ENCODE assay signal across 29 mouse cellular contexts in the genomic region with DNA sequence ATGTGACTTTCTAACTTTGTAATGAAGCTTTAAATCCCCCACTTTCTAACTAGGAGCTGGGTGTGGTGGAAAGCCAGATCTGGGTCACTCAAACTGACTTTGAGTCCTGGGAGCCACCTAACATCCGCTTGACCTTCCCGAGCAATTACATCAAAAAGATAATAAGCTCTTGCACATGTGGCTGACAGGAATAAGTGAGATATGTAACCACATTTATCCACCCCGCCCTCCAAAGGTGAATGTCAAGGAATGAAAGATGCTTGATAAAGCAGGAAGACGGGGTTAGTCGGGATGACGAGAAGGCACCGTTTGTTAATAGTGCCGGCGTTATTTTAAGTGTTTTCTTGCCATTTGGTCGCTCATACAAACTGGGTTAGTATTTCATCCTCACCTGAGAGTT. TPM values are rescaled to one million over a fixed set of nuclear protein-coding genes. Genes with fewer than 3 reads are reported as not detected.
"Had no signal": no experiment of that assay in that cellular context is flagged by ENCODE, and none has a peak within 500 bp of the region (broad histone marks: within the 10 kb centered on the region; RNA-seq: fewer than 3 reads in every experiment).

No protein-coding gene starts in this region.

- ATAC-seq: inflammation-experienced regulatory T-cells, adult 6 months; intestine, embryonic 15.5 days; intestine, embryonic 16.5 days; intestine, postnatal 0 days had no signal

- DNase-seq: heart, postnatal 14 days; heart, postnatal 4 days; kidney, adult 11 months; kidney, adult 18-20 months; kidney, adult 8-10 months; kidney, adult 9 months; kidney, postnatal 10 days; kidney, postnatal 14 days; kidney, postnatal 36 days; kidney, postnatal 4 days; layer of hippocampus, postnatal 36 days had no signal

- H3K4me1 ChIP-seq: hindbrain, embryonic 12.5 days had no signal

- H3K9ac ChIP-seq: heart, embryonic 12.5 days; heart, embryonic 13.5 days; heart, embryonic 15.5 days; hindbrain, embryonic 12.5 days; hindbrain, embryonic 13.5 days; hindbrain, embryonic 14.5 days; hindbrain, embryonic 15.5 days; intestine, embryonic 15.5 days; kidney, embryonic 15.5 days had no signal

- H3K27ac ChIP-seq: heart, embryonic 13.5 days; heart, embryonic 15.5 days; hindbrain, embryonic 10.5 days; hindbrain, embryonic 12.5 days; hindbrain, embryonic 13.5 days; hindbrain, embryonic 14.5 days; hindbrain, embryonic 15.5 days; hindbrain, postnatal 0 days; intestine, embryonic 15.5 days; layer of hippocampus, adult 2 months; left cerebral cortex, adult 2 months had no signal

- H3K4me3 ChIP-seq: heart, embryonic 10.5 days; heart, embryonic 12.5 days; heart, embryonic 13.5 days; heart, embryonic 15.5 days; hindbrain, embryonic 10.5 days; hindbrain, embryonic 12.5 days; hindbrain, embryonic 13.5 days; hindbrain, embryonic 15.5 days; intestine, embryonic 15.5 days; kidney, embryonic 15.5 days; layer of hippocampus, adult 2 months; left cerebral cortex, adult 2 months had no signal

- H3K9me3 ChIP-seq: heart, embryonic 10.5 days; heart, embryonic 12.5 days; heart, embryonic 13.5 days; heart, embryonic 15.5 days; hindbrain, embryonic 10.5 days; hindbrain, embryonic 12.5 days; hindbrain, embryonic 13.5 days; hindbrain, embryonic 15.5 days; intestine, embryonic 15.5 days; kidney, embryonic 15.5 days had no signal

- H3K4me2 ChIP-seq: heart, embryonic 11.5 days; heart, embryonic 12.5 days; heart, embryonic 13.5 days; heart, embryonic 15.5 days; hindbrain, embryonic 12.5 days; hindbrain, embryonic 13.5 days; hindbrain, embryonic 14.5 days; hindbrain, embryonic 15.5 days; intestine, embryonic 15.5 days; kidney, embryonic 15.5 days had no signal

- H3K36me3 ChIP-seq: heart, embryonic 10.5 days; heart, embryonic 12.5 days; heart, embryonic 13.5 days; heart, embryonic 15.5 days; hindbrain, embryonic 10.5 days; hindbrain, embryonic 12.5 days; hindbrain, embryonic 13.5 days; hindbrain, embryonic 15.5 days; intestine, embryonic 15.5 days had no signal

- H3K27me3 ChIP-seq: heart, embryonic 12.5 days; heart, embryonic 13.5 days; heart, embryonic 15.5 days; hindbrain, embryonic 12.5 days; intestine, embryonic 15.5 days; kidney, embryonic 15.5 days had no signal

RNA-seq across cellular contexts. Expression of gene Lhfpl2, which starts 41.5 kb away (rescaled TPM):
- polyA plus RNA-seq: inflammation-experienced regulatory T-cells, adult 6 months had no signal
